In the genomic region with DNA sequence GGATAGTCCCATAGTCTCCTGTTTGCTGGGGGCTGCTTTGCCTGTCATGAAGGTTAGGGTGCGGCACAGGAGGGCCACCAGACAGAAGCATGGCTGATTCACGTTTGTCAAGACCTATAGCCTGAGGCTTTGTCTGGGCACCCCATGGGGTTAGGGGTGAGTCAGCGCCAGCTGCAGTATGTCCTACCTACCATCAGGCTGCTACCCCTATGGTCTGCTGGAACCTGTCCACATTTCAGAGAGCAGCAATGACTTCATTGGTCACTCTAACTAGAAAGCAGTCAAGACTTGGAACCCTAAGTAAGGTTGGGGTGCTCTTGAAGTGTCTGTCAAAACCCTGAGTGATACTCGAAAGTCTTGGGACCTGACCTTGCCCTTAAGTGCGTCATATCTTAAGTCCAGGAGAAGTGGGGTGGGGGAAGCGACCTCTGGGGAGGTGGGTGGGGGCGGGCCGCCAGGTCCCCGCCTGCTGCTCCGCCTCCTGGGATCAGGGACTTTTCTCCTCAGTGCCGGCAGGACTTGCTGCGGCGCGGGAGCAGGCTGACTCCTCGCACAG, we compare ENCODE assay signal across 9 mouse cellular contexts. TPM values are rescaled to one million over a fixed set of nuclear protein-coding genes. Genes with fewer than 3 reads are reported as not detected.
DNase-seq lines count a peak whose midpoint lies in the region; ATAC-seq and TF ChIP-seq lines count a peak whose summit lies in the region.
"Had no signal": no experiment of that assay in that cellular context is flagged by ENCODE, and none has a peak within 500 bp of the region (broad histone marks: within the 10 kb centered on the region; RNA-seq: fewer than 3 reads in every experiment).

A gene (plus strand): TSS at position 506 of the 556 bp plus-strand sequence.

- peaks cover 11% of the 10 kb centered on the region for H3K36me3 ChIP-seq in kidney, postnatal 0 days (ENCODE audit: insufficient read depth, low read length)
- H3K36me3 ChIP-seq in lung, embryonic 15.5 days, result peaks cover 26% of the 10 kb centered on the region

- H3K27me3 ChIP-seq in kidney, postnatal 0 days (ENCODE audit: insufficient read depth, low read length), result no peaks in the 10 kb centered on the region
- peaks cover 14% of the 10 kb centered on the region; the same call in 1 of the 2 replicates for H3K27me3 ChIP-seq in lung, embryonic 15.5 days

- H3K27ac ChIP-seq in kidney, postnatal 0 days, result no peak within 1 kb of the TSS
- H3K27ac ChIP-seq in bone marrow, adult 2 months (ENCODE audit: control insufficient read depth, insufficient read depth, low read depth, low read length, poor library complexity), result no peak within 1 kb of the TSS
- H3K27ac ChIP-seq in lung, embryonic 15.5 days, result no peak within 1 kb of the TSS

- peaks cover 14% of the 10 kb centered on the region for H3K4me1 ChIP-seq in kidney, postnatal 0 days (replicated peaks; ENCODE audit: insufficient read depth, low read length)
- no peaks in the 10 kb centered on the region for H3K4me1 ChIP-seq in bone marrow, adult 2 months (ENCODE audit: control insufficient read depth, insufficient read depth, low read length)
- H3K4me1 ChIP-seq in lung, embryonic 15.5 days, result peaks cover 10% of the 10 kb centered on the region; the same call in 1 of the 2 replicates

- no peak within 1 kb of the TSS for H3K9ac ChIP-seq in kidney, postnatal 0 days (ENCODE audit: low read depth, low read length)
- no peak within 1 kb of the TSS for H3K9ac ChIP-seq in lung, embryonic 15.5 days

- TF ChIP-seq POLR2A in bone marrow, adult 2 months (IDR thresholded peaks at IDR 0.05; ENCODE audit: borderline replicate concordance, control insufficient read depth, low read depth, low read length), result no peak

- 0 out of 2 replicates have a peak within 1 kb of the TSS, but pooled peaks have one; percentile 0 for H3K4me3 ChIP-seq in kidney, postnatal 0 days (replicated peaks; ENCODE audit: low read depth, low read length)
- no peak within 1 kb of the TSS for H3K4me3 ChIP-seq in bone marrow, adult 2 months (replicated peaks; ENCODE audit: control insufficient read depth, low read depth, low read length)
- H3K4me3 ChIP-seq in lung, embryonic 15.5 days, result peak within 1 kb of the TSS; percentile 18; the same call in 1 of the 2 replicates

- no peak for ATAC-seq in kidney, postnatal 0 days (replicated peaks; ENCODE audit: low FRiP score, low read depth)
- ATAC-seq in lung, embryonic 15.5 days (ENCODE audit: borderline replicate concordance, extremely low read depth, low FRiP score, low TSS enrichment), result no peak

- DNase-seq in embryo, embryonic 11 days, result peak; percentile 16
- DNase-seq in embryo, embryonic 10 days (ENCODE audit: low spot score), result no peak
- DNase-seq in kidney, postnatal 0 days (ENCODE audit: low spot score), result no peak
- DNase-seq in kidney, postnatal 25 days, result no peak
- DNase-seq in ovary, postnatal 14 days (ENCODE audit: low spot score), result no peak
- no peak for DNase-seq in cerebellum, adult 8-10 months
- DNase-seq: B cell, adult 2 months had no signal

- H3K4me2 ChIP-seq in kidney, postnatal 0 days (ENCODE audit: low read length), result peak within 1 kb of the TSS; percentile 29
- H3K4me2 ChIP-seq in lung, embryonic 15.5 days, result peak within 1 kb of the TSS; percentile 49

- H3K9me3 ChIP-seq in kidney, postnatal 0 days (replicated peaks; ENCODE audit: low read length), result no peaks in the 10 kb centered on the region
- H3K9me3 ChIP-seq in lung, embryonic 15.5 days, result no peaks in the 10 kb centered on the region

- no peak for TF ChIP-seq CTCF in kidney, postnatal 0 days (IDR thresholded peaks at IDR 0.05; ENCODE audit: low read depth)
- no peak for TF ChIP-seq CTCF in bone marrow, adult 2 months (IDR thresholded peaks at IDR 0.05; ENCODE audit: control insufficient read depth, insufficient read depth, low read length)

- 12% methylated on average over 15 of the region's 15 CpGs for WGBS in kidney, postnatal 0 days
- WGBS in bone marrow, adult 2 months, result 21% methylated on average over 15 of the region's 15 CpGs
- WGBS in lung, embryonic 15.5 days, result 6% methylated on average over 15 of the region's 15 CpGs

RNA-seq across cellular contexts. Expression of the gene that starts here (rescaled TPM):
- polyA plus RNA-seq in kidney, postnatal 0 days (2015; fragmentation: Nextera tagmentation; extraction: Ambion mirVana), result 2.9 and 3.1 TPM in 2 replicates
- 5.5 and 17.5 TPM in 2 replicates for polyA plus RNA-seq in bone marrow, adult 2 months (2011; ENCODE audit: insufficient read depth, insufficient read length, low replicate concordance, missing spikeins)
- polyA plus RNA-seq in lung, embryonic 15.5 days (2015; fragmentation: Nextera tagmentation; extraction: Ambion mirVana), result 0.86 and 1.0 TPM in 2 replicates
